Mouse (Mus musculus) Patski (cell line): ENCODE data around the gene Prr12. TPM values are rescaled to one million over a fixed set of nuclear protein-coding genes. Genes with fewer than 3 reads are reported as not detected.
A peak's percentile ranks its signal among the peaks of the same experiment; 100 is the strongest.

ENCODE experiments used
- ATAC-seq: fragments of 100-300 bp; one replicate; pipeline ENCODE4 v1.8.0; 2021
- CTCF ChIA-PET: fragments of 350-600 bp; sonication (Branson Sonifier 250); formaldehyde crosslinking; loops from one replicate; lab custom pipeline; 2022; ENCODE audit warnings: inconsistent platforms; lab: Charles Lee
- POLR2A ChIA-PET: fragments of 350-600 bp; sonication (Branson Sonifier 250); formaldehyde crosslinking; loops from one replicate; lab custom pipeline; 2022; ENCODE audit warnings: antibody characterized with exemption, inconsistent platforms; lab: Charles Lee
- DNase-seq: peaks from one replicate; pipeline ENCODE4 v3.0.0-alpha.2; 2011; ENCODE audit warnings: low read depth, low spot score
- H3K27me3 ChIP-seq: fragments of 371-371 bp; one replicate; pipeline ENCODE4 v1.5.1; 2021
- CTCF ChIP-seq: fragments of 100-300 bp; IDR thresholded peaks from one replicate; pipeline ENCODE4 v1.5.1; 2021
- in situ Hi-C: fragments of 300-500 bp; cut with MboI; formaldehyde crosslinking; loops from 3 replicates; pipeline ENCODE4 v1.11.1; 2018; ENCODE audit warnings: low pct_unique_long_range_greater_than_20kb, mixed read lengths
- polyA plus RNA-seq: library from polyadenylated mRNA; unstranded; gene quantifications from one replicate; pipeline ENCODE4 v1.2.3, GENCODE M21; 2021

Gene Prr12
- polyA plus RNA-seq, 1 experiment from 2014 or later, result 35.8 TPM

GRCm38 (mm10) chr7:45004546-45004945 is 48.1 kb downstream of the Prr12 start:
- CTCF ChIA-PET, result interaction anchor here (1.2 to 1.6 kb wide), 2 partner anchors 10 to 20 kb away, joined by 3 to 4 read pairs; no protein-coding TSS in a partner anchor
- ATAC-seq (no peak), DNase-seq (no peak)
- TF ChIP-seq CTCF, result no peak
- H3K27me3 ChIP-seq, result no peaks in the 10 kb centered on the region
- in situ Hi-C loops, result no loop called here
- POLR2A ChIA-PET, result interaction anchor here (2.6 kb wide), 1 partner anchor 10 kb away, joined by 17 read pairs; no protein-coding TSS in a partner anchor

GRCm38 (mm10) chr7:45002440-45002839 is 50.2 kb downstream of the Prr12 start:
- H3K27me3 ChIP-seq, result no peaks in the 10 kb centered on the region
- DNase-seq (no peak), ATAC-seq (peak; percentile 8)
- CTCF ChIA-PET, result interaction anchor here (0.9 to 1.6 kb wide), 2 partner anchors 10 to 64 kb away, joined by 3 to 4 read pairs; no protein-coding TSS in a partner anchor
- no peak for TF ChIP-seq CTCF
- POLR2A ChIA-PET, result interaction anchor here (1.2 to 1.4 kb wide), 2 partner anchors 11 to 15 kb away, joined by 5 to 7 read pairs; partner anchors contain the start of gene Rras
- in situ Hi-C loops, result no loop called here

GRCm38 (mm10) chr7:45000539-45001114 is 52.1 kb downstream of the Prr12 start:
- TF ChIP-seq CTCF, result no peak
- H3K27me3 ChIP-seq, result no peaks in the 10 kb centered on the region
- POLR2A ChIA-PET, result interaction anchor here (0.6 to 1.2 kb wide), 2 partner anchors 14 to 403 kb away, joined by 4 read pairs; partner anchors contain the start of gene Prmt1
- ATAC-seq, result no peak
- in situ Hi-C loops, result no loop called here
- no peak for DNase-seq
- CTCF ChIA-PET, result no interaction called here

- no peak for DNase-seq
- H3K27me3 ChIP-seq, result no peaks in the 10 kb centered on the region
- ChIA-PET CTCF (no interaction called here), POLR2A (interaction anchor here (1.2 kb wide), 1 partner anchor 13 kb away, joined by 4 read pairs; the partner anchor contains the start of gene Prmt1)
- in situ Hi-C loops, result no loop called here
- TF ChIP-seq CTCF, result no peak
- no peak for ATAC-seq
Measured at GRCm38 (mm10) chr7:44999753-45000152, 52.9 kb downstream of the Prr12 start.

GRCm38 (mm10) chr7:44998501-44998955 is 54.2 kb downstream of the Prr12 start, which contains the start of gene Bcl2l12:
TSS of gene Bcl2l12 (minus strand) at chr7:44998712.
- POLR2A ChIA-PET, result interaction anchor here (0.6 to 1.8 kb wide), 3 partner anchors 10 to 125 kb away, joined by 4 to 10 read pairs (median 6); partner anchors contain the start of gene Scaf1
- no peak for DNase-seq
- in situ Hi-C loops, result no loop called here
- no peaks in the 10 kb centered on the region for H3K27me3 ChIP-seq
- CTCF ChIA-PET, result no interaction called here
- TF ChIP-seq CTCF, result no peak
- ATAC-seq, result no peak

GRCm38 (mm10) chr7:44997940-44998428 is 54.7 kb downstream of the Prr12 start:
- no peak for TF ChIP-seq CTCF
- ChIA-PET CTCF (no interaction called here), POLR2A (interaction anchor here (0.6 to 1.8 kb wide), 3 partner anchors 9 to 126 kb away, joined by 4 to 10 read pairs (median 6); partner anchors contain the start of gene Scaf1)
- DNase-seq (no peak), ATAC-seq (no peak)
- in situ Hi-C loops, result no loop called here
- H3K27me3 ChIP-seq, result no peaks in the 10 kb centered on the region

GRCm38 (mm10) chr7:44997231-44997939 is 55.3 kb downstream of the Prr12 start, which contains the start of gene Irf3:
TSS of gene Irf3 (plus strand) at chr7:44997648.
- CTCF ChIA-PET, result no interaction called here
- peak; percentile 61 for ATAC-seq
- no peaks in the 10 kb centered on the region for H3K27me3 ChIP-seq
- in situ Hi-C loops, result no loop called here
- peak; percentile 90 for DNase-seq
- TF ChIP-seq CTCF, result no peak
- POLR2A ChIA-PET, result interaction anchor here (1.1 to 1.8 kb wide), 3 partner anchors 8 to 18 kb away, joined by 5 to 10 read pairs (median 6); partner anchors contain the start of gene Scaf1

- DNase-seq (no peak), ATAC-seq (no peak)
- ChIA-PET CTCF (no interaction called here), POLR2A (interaction anchor here (0.8 to 1.8 kb wide), 3 partner anchors 8 to 55 kb away, joined by 3 to 10 read pairs (median 5); no protein-coding TSS in a partner anchor)
- no peaks in the 10 kb centered on the region for H3K27me3 ChIP-seq
- in situ Hi-C loops, result no loop called here
- TF ChIP-seq CTCF, result no peak
Measured at GRCm38 (mm10) chr7:44996672-44997071, 56.0 kb downstream of the Prr12 start.

GRCm38 (mm10) chr7:44986879-44987718 is 65.6 kb downstream of the Prr12 start:
- no peak for ATAC-seq
- no peaks in the 10 kb centered on the region for H3K27me3 ChIP-seq
- no peak for TF ChIP-seq CTCF
- CTCF ChIA-PET, result interaction anchor here (1.7 kb wide), 1 partner anchor 93 kb away, joined by 4 read pairs; no protein-coding TSS in a partner anchor
- no peak for DNase-seq
- POLR2A ChIA-PET, result interaction anchor here (0.6 to 1.2 kb wide), 4 partner anchors 13 to 411 kb away, joined by 3 to 4 read pairs (median 3); no protein-coding TSS in a partner anchor
- in situ Hi-C loops, result no loop called here
